Mouse (Mus musculus) lung, adult 2 months (tissue): ENCODE results near the gene Sacs. TPM values are rescaled to one million over a fixed set of nuclear protein-coding genes. Genes with fewer than 3 reads are reported as not detected.

ENCODE experiments used
- DNase-seq: peaks from one replicate; pipeline ENCODE4 v3.0.0; 2022
- H3K4me1 ChIP-seq: fragments of 200-500 bp; 2 replicates; pipeline ENCODE4 v1.6.1; 2011; ENCODE audit warnings: low read length; ENCODE audit not compliant: control insufficient read depth, insufficient read depth
- H3K4me3 ChIP-seq: fragments of 200-500 bp; replicated peaks from 2 replicates; pipeline ENCODE3; 2011; ENCODE audit warnings: low read depth, mild to moderate bottlenecking, control low read depth, low read length; ENCODE audit errors: extremely low read depth
- CTCF ChIP-seq: fragments of 200-500 bp; IDR thresholded peaks from 2 replicates; pipeline ENCODE4 v1.5.1; 2011; ENCODE audit warnings: mild to moderate bottlenecking, low read length, control low read depth; ENCODE audit not compliant: insufficient read depth
- POLR2A ChIP-seq: fragments of 200-500 bp; IDR thresholded peaks from 2 replicates; pipeline ENCODE4 v1.6.1; 2011; ENCODE audit warnings: low read depth, mild to moderate bottlenecking, control low read depth, low read length, borderline replicate concordance; ENCODE audit errors: extremely low read depth
- WGBS: fragments of 180-500 bp; shearing (Covaris S2); methylation state at CpG from one replicate; pipeline ENCODE4 v1.1.7; 2018; 5-methylcytosine and 5-hydroxymethylcytosine counted together
- polyA plus RNA-seq: library from polyadenylated mRNA; depleted of rRNA; stranded (reverse); fragments of >200 nt; gene quantifications from 2 replicates; pipeline ENCODE4 v1.2.3, GENCODE M21; 2012

Sacs gene
- polyA plus RNA-seq, 1 experiment, result 1.2 TPM

DNA sequence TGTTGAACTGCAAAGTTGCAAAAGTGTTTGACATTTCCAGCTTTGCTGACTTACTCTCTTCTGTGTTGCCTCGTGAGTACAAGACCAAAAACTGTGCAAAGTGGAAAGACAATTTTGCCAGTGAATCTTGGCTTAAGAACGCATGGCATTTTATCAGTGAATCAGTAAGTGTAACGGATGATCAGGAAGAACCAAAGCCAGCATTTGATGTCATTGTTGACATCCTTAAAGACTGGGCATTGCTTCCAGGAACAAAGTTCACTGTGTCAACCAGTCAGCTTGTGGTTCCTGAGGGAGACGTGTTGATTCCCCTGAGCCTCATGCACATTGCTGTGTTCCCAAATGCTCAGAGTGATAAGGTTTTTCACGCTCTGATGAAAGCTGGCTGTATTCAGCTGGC, 71.9 kb downstream of the Sacs start:
- WGBS, result 80% methylated on average over 5 of the region's 5 CpGs
- TF ChIP-seq POLR2A, result no peak
- no peak for TF ChIP-seq CTCF
- no peaks in the 10 kb centered on the region for H3K4me1 ChIP-seq
- DNase-seq, result no peak
- no peak overlapping the region for H3K4me3 ChIP-seq

DNA sequence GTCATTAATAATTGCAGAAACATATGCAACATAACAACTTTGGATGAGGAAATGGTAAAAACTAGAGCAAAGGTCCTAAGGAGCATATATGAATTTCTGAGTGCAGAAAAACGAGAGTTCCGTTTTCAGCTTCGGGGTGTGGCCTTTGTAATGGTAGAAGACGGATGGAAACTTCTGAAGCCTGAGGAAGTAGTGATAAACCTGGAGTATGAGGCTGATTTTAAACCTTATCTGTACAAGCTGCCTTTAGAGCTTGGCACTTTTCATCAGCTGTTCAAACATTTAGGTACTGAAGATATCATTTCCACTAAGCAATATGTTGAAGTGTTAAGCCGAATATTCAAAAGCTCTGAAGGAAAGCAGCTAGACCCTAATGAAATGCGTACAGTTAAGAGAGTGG, 73.5 kb downstream of the Sacs start:
- Histone ChIP-seq H3K4me3 (no peak overlapping the region), H3K4me1 (no peaks in the 10 kb centered on the region)
- no peak for DNase-seq
- TF ChIP-seq CTCF (no peak), POLR2A (no peak)
- WGBS, result 80% methylated on average over 6 of the region's 6 CpGs

DNA sequence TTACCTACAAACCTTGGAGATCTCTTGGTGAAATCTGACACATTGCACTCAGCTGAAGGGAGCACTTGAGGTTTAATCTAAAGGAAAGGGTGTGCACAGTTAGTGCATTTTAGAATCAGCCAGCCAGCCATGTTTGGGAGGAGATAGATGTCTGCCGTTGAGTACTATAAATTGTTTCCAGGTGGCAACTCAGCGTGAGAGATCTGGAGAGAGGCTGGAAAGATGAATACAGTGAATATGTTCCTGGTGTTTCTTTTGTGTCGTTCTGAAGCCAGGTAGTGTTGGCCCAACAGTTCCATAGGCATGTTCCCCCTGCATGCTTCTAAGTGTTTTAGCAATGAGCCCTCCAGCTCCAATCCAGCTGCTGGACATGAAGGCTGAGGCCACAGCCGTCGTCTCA, 82.9 kb downstream of the Sacs start:
- 83% methylated on average over 5 of the region's 5 CpGs for WGBS
- no peaks in the 10 kb centered on the region for H3K4me1 ChIP-seq
- no peak overlapping the region for H3K4me3 ChIP-seq
- DNase-seq, result no peak
- no peak for TF ChIP-seq CTCF
- no peak for TF ChIP-seq POLR2A

DNA sequence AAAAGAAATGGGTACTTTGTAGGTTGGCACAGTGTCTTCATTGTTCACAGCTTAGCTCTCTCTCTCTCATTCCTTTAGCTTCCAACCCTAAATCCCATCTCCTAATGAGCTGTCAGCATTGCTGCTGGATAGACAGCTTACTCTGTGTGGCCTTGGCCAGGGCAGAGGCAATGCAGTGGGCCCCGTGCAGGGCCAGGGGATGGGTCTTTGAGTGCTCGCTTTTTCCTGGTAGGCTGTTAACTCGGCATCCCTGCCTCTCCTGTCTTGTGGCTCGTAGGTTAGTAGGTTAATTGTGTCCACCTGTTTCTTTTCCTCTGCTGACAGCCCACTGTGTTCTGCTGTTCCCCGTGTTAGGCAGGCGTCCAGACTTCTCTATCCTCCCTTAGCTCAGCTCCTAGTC, 84.2 kb downstream of the Sacs start:
- TF ChIP-seq POLR2A (no peak), CTCF (no peak)
- Histone ChIP-seq H3K4me1 (no peaks in the 10 kb centered on the region), H3K4me3 (no peak overlapping the region)
- 56% methylated on average over 6 of the region's 6 CpGs for WGBS
- no peak for DNase-seq

DNA sequence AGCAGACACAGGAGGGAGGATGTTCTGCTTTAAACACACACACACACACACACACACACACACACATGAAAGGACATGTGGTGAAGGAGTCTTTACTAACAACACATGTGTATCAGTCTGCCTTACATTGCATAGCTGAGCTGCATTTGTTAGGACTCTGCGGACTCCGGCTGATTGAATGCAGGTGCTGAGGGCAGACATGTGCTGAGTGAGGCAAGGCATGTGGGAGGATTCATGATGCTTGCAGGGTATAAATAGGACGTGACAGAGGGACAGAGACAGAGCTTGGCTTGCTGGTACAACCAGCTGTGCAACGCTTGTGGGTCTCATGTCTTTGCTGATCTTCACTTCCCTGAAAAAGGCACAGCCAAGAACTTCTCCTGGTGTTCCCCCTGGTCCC, 85.5 kb downstream of the Sacs start:
- DNase-seq, result no peak
- 75% methylated on average over 4 of the region's 4 CpGs for WGBS
- Histone ChIP-seq H3K4me1 (no peaks in the 10 kb centered on the region), H3K4me3 (no peak overlapping the region)
- no peak for TF ChIP-seq POLR2A
- no peak for TF ChIP-seq CTCF

DNA sequence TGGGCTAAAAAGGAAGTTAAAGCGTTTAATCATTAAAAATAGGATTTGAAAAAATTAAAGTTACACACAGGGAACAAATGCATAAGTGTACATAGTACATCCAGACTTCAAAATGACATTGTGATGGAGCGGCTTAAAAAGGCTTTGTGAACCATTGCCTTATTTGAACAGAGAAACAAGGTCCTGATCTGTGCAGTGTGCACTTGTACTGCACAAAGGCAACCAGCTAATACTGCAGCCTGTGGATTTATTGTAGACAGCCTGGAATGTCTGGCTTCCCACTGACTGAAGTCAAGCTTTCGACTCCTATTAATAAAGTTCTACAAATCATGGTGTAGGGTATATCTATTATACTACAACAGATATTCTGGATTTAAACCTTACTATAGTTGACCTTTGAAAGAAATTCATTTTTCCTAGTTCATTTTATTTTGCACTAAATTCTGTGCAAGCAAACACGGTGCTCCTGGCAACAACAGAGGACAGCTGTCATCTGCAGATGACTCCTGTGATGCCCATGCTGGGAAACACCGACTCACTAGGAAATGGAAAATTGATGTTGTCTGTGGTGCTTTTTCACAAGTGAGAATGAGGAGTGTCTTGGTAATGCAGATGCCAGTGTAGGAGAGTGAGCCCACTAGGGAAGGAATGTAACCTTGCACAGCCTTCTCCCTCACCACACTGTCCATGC, 86.3 kb downstream of the Sacs start:
- no peak for TF ChIP-seq POLR2A
- TF ChIP-seq CTCF, result no peak
- Histone ChIP-seq H3K4me3 (no peak overlapping the region), H3K4me1 (no peaks in the 10 kb centered on the region)
- DNase-seq, result no peak
- WGBS, result 74% methylated on average over 5 of the region's 5 CpGs

DNA sequence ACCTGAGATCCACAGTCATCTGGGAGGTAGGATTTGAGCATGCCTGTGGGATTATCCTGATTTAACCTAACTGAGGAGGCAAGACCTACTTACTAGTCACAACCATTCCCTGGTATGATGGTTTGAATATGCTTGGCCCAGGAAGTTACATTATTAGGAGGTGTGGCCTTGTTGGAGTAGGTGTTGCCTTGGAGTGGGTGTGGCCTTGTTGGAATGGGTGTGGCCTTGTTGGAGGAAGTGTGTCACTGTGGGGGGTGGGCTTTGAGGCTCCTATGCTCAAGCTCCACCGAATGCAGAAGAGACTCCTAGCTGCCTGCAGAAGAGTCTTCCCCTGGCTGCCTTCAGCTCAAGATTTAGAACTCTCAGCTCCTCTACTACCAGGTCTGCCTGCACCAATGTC, 87.9 kb downstream of the Sacs start:
- H3K4me3 ChIP-seq, result no peak overlapping the region
- no peaks in the 10 kb centered on the region for H3K4me1 ChIP-seq
- 58% methylated on average over 1 of the region's 1 CpGs for WGBS
- DNase-seq, result no peak
- TF ChIP-seq CTCF, result no peak
- no peak for TF ChIP-seq POLR2A

DNA sequence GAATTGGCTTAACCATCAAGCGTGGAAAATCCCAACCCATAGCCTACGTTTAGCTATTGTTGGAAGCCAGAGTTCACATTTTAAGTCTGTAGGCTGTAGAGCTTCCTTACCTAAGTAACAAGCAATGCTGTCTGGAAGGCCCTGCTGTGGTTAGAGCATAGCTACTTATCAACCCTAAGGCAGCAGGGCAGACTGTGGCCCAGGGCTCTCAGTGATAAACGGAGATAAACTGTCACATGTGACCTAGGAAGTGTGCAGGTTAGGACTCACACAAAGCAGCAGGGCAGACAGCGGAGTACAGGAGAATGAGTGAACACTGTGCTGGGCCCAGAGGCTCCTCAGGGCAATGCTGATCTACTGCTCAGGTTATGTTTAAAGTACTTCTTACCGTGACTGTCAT, 91.5 kb downstream of the Sacs start:
- H3K4me1 ChIP-seq, result no peaks in the 10 kb centered on the region
- 83% methylated on average over 5 of the region's 5 CpGs for WGBS
- TF ChIP-seq POLR2A (no peak), CTCF (no peak)
- DNase-seq, result no peak
- H3K4me3 ChIP-seq, result no peak overlapping the region

DNA sequence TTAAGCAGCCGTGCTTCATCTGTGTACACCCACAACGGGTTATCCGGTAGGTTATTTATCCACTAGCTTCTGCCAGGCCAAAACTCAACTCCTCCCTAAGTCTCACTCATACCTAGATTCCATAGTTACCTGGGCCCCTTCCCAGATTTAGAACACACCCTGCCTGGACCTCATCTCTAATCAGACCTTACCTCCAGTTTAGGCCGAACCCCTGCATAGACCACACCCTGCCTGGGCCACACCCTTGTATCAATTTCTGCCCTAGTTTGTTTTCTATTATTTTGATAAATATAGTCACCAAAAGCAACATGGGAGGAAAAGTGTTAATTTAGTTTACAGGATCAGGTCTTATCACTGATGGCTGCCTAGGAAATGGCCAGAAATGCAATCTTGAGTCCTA, 91.9 kb downstream of the Sacs start:
- 88% methylated on average over 4 of the region's 4 CpGs for WGBS
- no peak overlapping the region for H3K4me3 ChIP-seq
- no peak for TF ChIP-seq POLR2A
- TF ChIP-seq CTCF, result no peak

DNA sequence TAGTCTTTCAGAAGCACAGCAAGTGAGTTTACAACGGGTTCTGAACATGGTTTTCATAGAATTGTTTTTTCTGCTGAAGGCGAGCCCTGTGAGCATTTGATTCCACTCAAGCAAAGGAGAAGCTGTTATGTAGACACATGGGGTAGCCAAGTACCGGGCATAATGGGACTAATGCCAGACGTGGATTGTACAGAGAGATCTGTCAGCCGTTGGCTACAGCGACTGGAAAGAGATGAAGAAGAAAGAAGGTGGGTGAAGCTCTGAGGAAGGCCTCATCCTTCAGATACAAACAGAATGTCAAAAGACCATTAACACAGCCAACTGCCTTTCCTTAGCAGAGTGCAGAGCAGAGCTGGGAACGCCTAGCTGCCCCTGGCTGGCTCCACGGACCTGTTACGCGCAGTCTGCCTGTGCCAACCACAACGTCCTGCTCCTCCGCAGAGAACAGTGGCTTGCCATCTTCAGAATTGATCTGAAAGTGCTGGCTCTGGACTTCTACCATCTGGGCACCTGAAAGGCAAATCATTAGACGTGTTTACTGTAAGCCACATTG, 93.8 kb downstream of the Sacs start:
- Histone ChIP-seq H3K4me1 (no peaks in the 10 kb centered on the region), H3K4me3 (no peak overlapping the region)
- no peak for DNase-seq
- no peak for TF ChIP-seq POLR2A
- 81% methylated on average over 13 of the region's 13 CpGs for WGBS

More for the DNA sequence above, 91.9 kb downstream of the Sacs start:
- H3K4me1 ChIP-seq, result no peaks in the 10 kb centered on the region
- no peak for DNase-seq
